Mouse (Mus musculus) stomach, postnatal 0 days (tissue): Measurements from ENCODE around the gene Gne.

Experiments
- CTCF ChIP-seq: IDR thresholded peaks from 2 replicates; pipeline ENCODE4 v1.5.1; 2016; ENCODE audit warnings: antibody characterized with exemption, low read depth, mild to moderate bottlenecking, moderate library complexity
- EP300 ChIP-seq: optimal IDR thresholded peaks from 2 replicates; pipeline ENCODE3; 2016; ENCODE audit warnings: antibody characterized with exemption

- TF ChIP-seq EP300 (no peak), CTCF (no peak)
Observed at GRCm38 (mm10) chr4:43994342-43994741, 89.6 kb downstream of the Gne start.
